Mouse (Mus musculus): ENCODE data around the gene C4bp.

- TF ChIP-seq CTCF (IDR thresholded peaks at IDR 0.05; ENCODE audit: control insufficient read depth, insufficient read depth, low read length) (no peak), POLR2A (IDR thresholded peaks at IDR 0.05; ENCODE audit: borderline replicate concordance, control insufficient read depth, low read depth, low read length) (no peak)
These were observed 20.4 kb upstream of the C4bp start for GRCm38 (mm10) chr1:130681656-130682413.

Measured in bone marrow, adult 2 months (tissue).